Mouse (Mus musculus): ENCODE results near the gene 4930562C15Rik.

GRCm38 (mm10) chr16:4879101-4879707 is 44.0 kb downstream of the 4930562C15Rik start:
- TF ChIP-seq CTCF (IDR thresholded peaks at IDR 0.05) (no peak), EP300 (IDR thresholded peaks at IDR 0.05) (no peak)

Data from lung, postnatal 0 days (tissue).